Mouse (Mus musculus) olfactory bulb, adult 2 months (tissue): ENCODE results near the gene Caml. TPM values are rescaled to one million over a fixed set of nuclear protein-coding genes. Genes with fewer than 3 reads are reported as not detected.
"Not testable (repeated sequence)": the region's sequence is repeated elsewhere in the genome, so short reads cannot be mapped to it uniquely, and the experiment has no call there.

Experiments
- H3K27ac ChIP-seq: fragments of 200-500 bp; 2 replicates; pipeline ENCODE4 v1.5.1; 2012; ENCODE audit warnings: low read depth, low read length; ENCODE audit not compliant: insufficient read depth
- H3K4me1 ChIP-seq: fragments of 200-500 bp; 2 replicates; pipeline ENCODE4 v1.6.1; 2012; ENCODE audit warnings: low read length; ENCODE audit not compliant: control insufficient read depth, insufficient read depth
- H3K4me3 ChIP-seq: fragments of 200-500 bp; 2 replicates; pipeline ENCODE4 v1.5.1; 2012; ENCODE audit warnings: mild to moderate bottlenecking, low read depth, low read length, moderate library complexity; ENCODE audit not compliant: insufficient read depth
- CTCF ChIP-seq: fragments of 200-500 bp; IDR thresholded peaks from 2 replicates; pipeline ENCODE4 v1.5.1; 2012; ENCODE audit warnings: low read depth, mild to moderate bottlenecking, low read length, moderate library complexity; ENCODE audit not compliant: insufficient read depth
- POLR2A ChIP-seq: fragments of 200-500 bp; IDR thresholded peaks from 2 replicates; pipeline ENCODE4 v1.6.1; 2012; ENCODE audit warnings: mild to moderate bottlenecking, low read depth, low read length, moderate library complexity; ENCODE audit not compliant: insufficient read depth
- WGBS: fragments of 180-500 bp; shearing (Covaris S2); methylation state at CpG from one replicate; pipeline ENCODE4 v1.1.7; 2018; 5-methylcytosine and 5-hydroxymethylcytosine counted together
- polyA plus RNA-seq: library from polyadenylated mRNA; stranded (reverse); fragments of >200 nt; gene quantifications from 2 replicates; pipeline ENCODE4 v1.2.4, GENCODE M21; 2012; ENCODE audit warnings: low replicate concordance; ENCODE audit not compliant: missing spikeins, insufficient read depth, insufficient read length

The Caml gene
- polyA plus RNA-seq, 1 experiment, result not detected

GRCm38 (mm10) chr13:55611996-55612395, 10.8 kb upstream of the Caml start:
- TF ChIP-seq POLR2A (no peak), CTCF (no peak)
- WGBS, result 85% methylated on average over 7 of the region's 7 CpGs
- Histone ChIP-seq H3K4me3 (no peak overlapping the region), H3K4me1 (peaks cover 4% of the 10 kb centered on the region; the same call in 1 of the 2 replicates), H3K27ac (no peak overlapping the region)

GRCm38 (mm10) chr13:55613471-55613870, 9.3 kb upstream of the Caml start:
- Histone ChIP-seq H3K4me3 (no peak overlapping the region), H3K27ac (no peak overlapping the region), H3K4me1 (no peaks in the 10 kb centered on the region)
- TF ChIP-seq CTCF (no peak), POLR2A (no peak)
- 59% methylated on average over 5 of the region's 5 CpGs for WGBS

- Histone ChIP-seq H3K4me3 (no peak overlapping the region), H3K4me1 (peaks cover 4% of the 10 kb centered on the region; the same call in 1 of the 2 replicates), H3K27ac (no peak overlapping the region)
- no peak for TF ChIP-seq CTCF
- TF ChIP-seq POLR2A, result no peak
- WGBS, result 93% methylated on average over 4 of the region's 4 CpGs
Measured at GRCm38 (mm10) chr13:55619328-55619727, 3.5 kb upstream of the Caml start.

- Histone ChIP-seq H3K4me3 (no peak overlapping the region), H3K4me1 (peaks cover 9% of the 10 kb centered on the region), H3K27ac (no peak overlapping the region)
- TF ChIP-seq POLR2A (no peak), CTCF (no peak)
- WGBS, result 76% methylated on average over 2 of the region's 2 CpGs
Measured at GRCm38 (mm10) chr13:55620275-55620674, 2.5 kb upstream of the Caml start.

- H3K27ac ChIP-seq, result not testable (repeated sequence)
- Histone ChIP-seq H3K4me1 (peaks cover 10% of the 10 kb centered on the region), H3K4me3 (peak overlapping the region; percentile 82)
- 20% methylated on average over 20 of the region's 20 CpGs for WGBS
Measured at GRCm38 (mm10) chr13:55622156-55622648, 603 bp upstream of the Caml start.

- peaks cover 5% of the 10 kb centered on the region for H3K4me1 ChIP-seq
- WGBS, result 4% methylated on average over 30 of the region's 30 CpGs
- TF ChIP-seq CTCF (peak; percentile 81), POLR2A (peak; percentile 90)
- H3K27ac ChIP-seq, result no peak within 1 kb of the TSS
- peak within 1 kb of the TSS; percentile 98 for H3K4me3 ChIP-seq
Measured at GRCm38 (mm10) chr13:55634639-55635127, 11.9 kb downstream of the Caml start, which contains the start of gene Ddx46. Gene Ddx46, plus strand, starts transcription at chr13:55635027.

- TF ChIP-seq POLR2A (no peak), CTCF (no peak)
- H3K4me3 ChIP-seq, result peak overlapping the region; percentile 98
Measured at GRCm38 (mm10) chr13:55635146-55635571, 12.4 kb downstream of the Caml start.

GRCm38 (mm10) chr13:55636185-55636983, 13.6 kb downstream of the Caml start:
- Histone ChIP-seq H3K27ac (no peak overlapping the region), H3K4me1 (peaks cover 5% of the 10 kb centered on the region), H3K4me3 (no peak overlapping the region)
- no peak for TF ChIP-seq CTCF
- 86% methylated on average over 14 of the region's 14 CpGs for WGBS

More at GRCm38 (mm10) chr13:55635146-55635571, 12.4 kb downstream of the Caml start:
- peaks cover 5% of the 10 kb centered on the region for H3K4me1 ChIP-seq
- no peak overlapping the region for H3K27ac ChIP-seq
- WGBS, result under 1% methylated on average over 40 of the region's 40 CpGs

- not testable (repeated sequence) for H3K27ac ChIP-seq, H3K4me3 ChIP-seq, H3K4me1 ChIP-seq
- TF ChIP-seq CTCF, result peak; percentile 36; the same call in 1 of the 2 replicates
- WGBS, result 38% methylated on average over 8 of the region's 8 CpGs
Measured at GRCm38 (mm10) chr13:55640480-55640879, 17.7 kb downstream of the Caml start.

GRCm38 (mm10) chr13:55644525-55644924, 21.7 kb downstream of the Caml start:
- H3K4me3 ChIP-seq, result no peak overlapping the region
- no peaks in the 10 kb centered on the region for H3K4me1 ChIP-seq
- no peak overlapping the region for H3K27ac ChIP-seq
- 89% methylated on average over 2 of the region's 2 CpGs for WGBS
- TF ChIP-seq CTCF (no peak), POLR2A (no peak)
